Mouse (Mus musculus): ENCODE data around the gene Hist1h3g.

Gene Hist1h3g

GRCm38 (mm10) chr13:23581408-23582218 lies 46.4 kb downstream of the Hist1h3g start, which contains the start of gene Hist1h4d:
TSS of gene Hist1h4d (plus strand) at chr13:23581598.
- peak; percentile 91 for DNase-seq (ENCODE audit: low spot score)

DNA sequence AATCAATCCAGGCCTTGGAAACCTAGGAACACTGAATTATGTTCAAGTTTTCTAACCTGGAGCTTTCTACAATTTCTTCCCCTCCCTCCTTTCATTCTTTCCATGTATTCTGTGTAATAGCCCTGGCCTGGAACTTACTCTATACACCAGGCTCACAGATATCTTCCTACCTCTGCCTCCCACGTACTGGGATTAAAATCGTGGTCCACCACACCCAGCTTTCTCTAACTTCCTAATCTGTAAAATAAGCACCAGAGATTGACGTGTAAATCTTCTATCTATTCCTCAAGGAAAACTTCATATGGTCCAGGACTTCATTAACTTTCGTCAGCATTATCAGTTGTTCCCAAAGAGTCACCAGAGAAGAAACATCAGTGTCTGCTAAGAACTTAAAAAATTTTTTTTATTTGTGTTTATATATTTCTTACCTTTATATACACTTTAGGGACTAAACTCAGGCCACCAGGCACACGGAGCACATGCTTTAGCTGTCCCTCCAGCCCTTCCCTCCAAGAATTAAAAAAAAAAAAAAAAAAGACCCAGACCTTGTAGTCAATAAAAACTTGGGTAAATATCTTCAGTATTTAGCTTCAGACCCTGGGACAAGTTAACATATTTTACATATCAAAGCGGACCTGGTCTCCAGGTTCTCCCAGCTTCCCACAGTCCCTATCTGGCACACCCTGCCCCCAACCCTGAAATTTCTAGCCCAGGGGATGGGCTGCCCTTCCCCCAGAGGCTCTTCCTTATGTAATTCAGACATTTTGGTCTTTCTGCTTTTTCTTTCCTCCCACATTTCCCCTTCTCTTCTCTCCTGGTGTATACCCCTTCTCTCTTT lies 47.2 kb downstream of the Hist1h3g start:
- no peak for DNase-seq (ENCODE audit: low spot score)

DNA sequence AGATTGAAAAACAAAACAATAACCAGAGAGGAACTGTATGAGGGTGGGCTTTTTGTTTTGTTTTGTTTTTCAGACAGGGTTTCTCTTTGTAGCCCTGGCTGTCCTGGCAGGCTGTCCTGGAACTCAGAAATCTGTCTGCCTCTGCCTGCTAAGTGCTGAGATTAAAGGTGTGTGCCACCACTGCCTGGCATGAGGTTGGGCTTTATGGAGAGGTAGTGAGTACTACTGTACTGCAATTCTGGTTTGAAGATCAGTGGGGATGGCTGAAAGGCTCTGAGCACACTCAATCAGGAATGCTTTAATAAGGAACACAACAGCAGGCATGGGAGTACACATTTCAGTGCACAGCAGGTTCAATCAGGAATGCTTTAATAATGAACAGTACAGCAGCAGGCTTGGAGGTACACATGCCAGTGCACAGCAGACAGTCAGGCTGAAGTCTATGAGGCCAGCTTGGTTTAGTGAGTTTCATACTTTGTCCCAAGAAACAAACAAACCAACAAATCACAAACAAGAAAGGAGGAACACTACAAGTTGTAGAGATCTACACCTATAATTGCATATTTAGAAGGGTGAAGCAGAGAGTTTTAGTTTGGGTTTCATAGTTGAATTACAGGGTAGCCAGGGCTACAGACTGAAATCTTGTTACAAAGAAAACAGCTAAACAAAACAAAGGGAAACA lies 48.3 kb downstream of the Hist1h3g start:
- DNase-seq (ENCODE audit: low spot score): no peak

- no peak for DNase-seq (ENCODE audit: low spot score)
Measured at GRCm38 (mm10) chr13:23584331-23584730, 49.1 kb downstream of the Hist1h3g start.

GRCm38 (mm10) chr13:23585029-23585441 lies 49.8 kb downstream of the Hist1h3g start:
- DNase-seq (ENCODE audit: low spot score): peak; percentile 66

Measured in ovary, postnatal 36 days (tissue).